Mouse (Mus musculus) adrenal gland, postnatal 36 days (tissue): ENCODE measurements around the gene Abhd2. TPM values are rescaled to one million over a fixed set of nuclear protein-coding genes. Genes with fewer than 3 reads are reported as not detected.
A peak's percentile ranks its signal among the peaks of the same experiment; 100 is the strongest.

Experiments used
- DNase-seq, 2 experiments: peaks; one replicate each; pipeline ENCODE4 v3.0.0; 2021; ENCODE audit warnings: mixed read lengths in 1 of 2
- total RNA-seq, 2 experiments: library from RNA; stranded (reverse); gene quantifications; 2 replicates each; pipeline ENCODE4 v1.2.3; 2021

The Abhd2 gene
- total RNA-seq, 2 experiments from 2014 or later = 1,294 to 1,382 TPM

DNA sequence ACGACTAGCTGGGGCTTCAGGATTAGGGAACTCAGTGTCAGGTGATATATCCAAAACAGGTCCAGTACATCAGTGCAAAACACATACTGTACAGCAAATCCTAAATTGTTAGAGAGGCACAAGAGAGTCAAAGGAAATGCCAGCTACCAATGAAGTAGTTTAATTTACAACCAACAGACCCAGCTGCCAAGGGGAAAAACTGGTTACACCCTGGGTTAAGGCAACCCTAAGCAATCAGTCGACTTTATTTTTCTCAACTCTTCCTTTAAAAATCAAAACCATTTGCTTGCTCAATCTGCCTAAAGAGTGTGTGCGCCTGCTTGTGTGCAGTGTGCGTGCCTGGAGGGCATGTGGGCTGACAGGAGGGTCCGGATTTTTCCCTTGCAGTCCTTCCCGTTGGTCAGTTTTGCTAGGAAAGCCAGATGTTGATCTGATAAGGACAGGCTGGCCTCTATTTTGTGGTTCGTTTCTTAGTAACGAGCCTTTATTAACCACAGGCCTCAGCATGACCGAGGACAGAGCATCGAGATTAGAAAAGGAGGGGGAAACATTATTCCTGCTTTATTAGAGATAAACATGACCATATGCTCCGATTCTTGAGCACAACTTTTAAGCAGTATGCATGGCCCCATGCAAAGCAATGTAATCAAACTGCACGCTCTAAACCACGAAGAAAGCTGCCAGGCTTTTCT lies 45.3 kb downstream of the Abhd2 start:
- DNase-seq = no peak

DNA sequence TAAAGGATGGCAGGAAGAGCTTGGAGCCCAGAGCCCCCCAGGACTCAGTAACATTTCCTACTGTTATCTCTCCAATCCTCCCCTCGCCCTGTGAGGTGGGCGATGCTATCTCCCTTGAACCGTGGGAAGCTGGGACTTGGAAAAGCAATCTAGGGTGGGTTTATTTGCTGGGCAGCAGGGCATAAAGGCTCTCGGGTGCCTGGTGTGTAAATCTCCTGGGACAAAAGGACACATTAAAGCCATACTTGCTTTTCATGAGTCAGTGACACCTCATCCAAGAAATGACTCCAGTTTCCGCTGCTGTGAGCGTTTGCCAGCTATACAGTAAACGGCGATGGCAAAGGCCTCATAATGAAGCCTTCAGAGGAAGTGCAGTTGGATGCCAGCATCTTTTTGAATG lies 50.9 kb downstream of the Abhd2 start:
- DNase-seq = no peak

DNA sequence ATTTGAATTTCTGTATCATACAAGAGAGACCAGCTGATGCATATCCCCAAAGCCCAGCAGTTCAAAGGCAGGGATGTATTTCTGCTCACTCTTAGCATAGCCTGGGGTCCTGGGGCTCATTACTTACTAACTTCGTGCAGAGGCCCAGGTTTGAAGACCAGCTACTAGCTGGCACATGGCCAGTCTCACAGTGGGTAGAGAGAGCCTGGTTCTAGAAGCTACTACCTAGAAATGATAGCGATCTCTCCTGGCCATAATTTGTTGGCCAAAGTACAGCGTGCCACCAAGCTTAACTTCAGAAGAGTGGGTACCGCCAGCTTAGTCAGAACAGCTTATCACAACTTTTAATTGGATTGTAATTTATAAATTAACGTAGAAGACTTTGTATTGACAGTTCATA lies 55.8 kb downstream of the Abhd2 start:
- DNase-seq = no peak

GRCm38 (mm10) chr7:79331197-79331596 lies 58.2 kb downstream of the Abhd2 start:
- DNase-seq = no peak

DNA sequence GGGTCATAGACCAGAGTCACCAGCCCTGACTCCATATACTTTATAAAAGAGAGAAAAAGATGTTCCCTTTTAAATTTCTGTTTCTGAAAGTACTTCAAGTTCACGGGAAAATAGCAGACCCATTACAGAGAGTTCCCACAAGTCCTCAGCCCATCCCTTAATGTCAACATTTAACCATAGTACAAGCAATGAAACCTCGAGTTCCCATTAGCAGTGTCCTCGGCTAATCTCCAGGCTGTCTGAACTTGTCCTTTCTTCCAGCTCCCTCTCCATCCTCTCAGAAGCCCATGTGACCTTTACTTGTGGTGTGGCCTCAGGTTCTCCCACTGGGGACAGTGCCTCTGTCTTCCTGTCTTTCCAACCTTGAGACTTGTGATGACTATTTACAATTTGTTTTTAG lies 60.4 kb downstream of the Abhd2 start:
- no peak for DNase-seq

- peak in 1 of 2 experiments; percentile 37 for DNase-seq
These were observed 63.4 kb downstream of the Abhd2 start for GRCm38 (mm10) chr7:79336362-79336910.

- peak; percentile 65 to 69 for DNase-seq
These were observed 72.9 kb downstream of the Abhd2 start for GRCm38 (mm10) chr7:79345902-79346301.

- DNase-seq = no peak
These were observed 73.6 kb downstream of the Abhd2 start for GRCm38 (mm10) chr7:79346555-79347075.

DNA sequence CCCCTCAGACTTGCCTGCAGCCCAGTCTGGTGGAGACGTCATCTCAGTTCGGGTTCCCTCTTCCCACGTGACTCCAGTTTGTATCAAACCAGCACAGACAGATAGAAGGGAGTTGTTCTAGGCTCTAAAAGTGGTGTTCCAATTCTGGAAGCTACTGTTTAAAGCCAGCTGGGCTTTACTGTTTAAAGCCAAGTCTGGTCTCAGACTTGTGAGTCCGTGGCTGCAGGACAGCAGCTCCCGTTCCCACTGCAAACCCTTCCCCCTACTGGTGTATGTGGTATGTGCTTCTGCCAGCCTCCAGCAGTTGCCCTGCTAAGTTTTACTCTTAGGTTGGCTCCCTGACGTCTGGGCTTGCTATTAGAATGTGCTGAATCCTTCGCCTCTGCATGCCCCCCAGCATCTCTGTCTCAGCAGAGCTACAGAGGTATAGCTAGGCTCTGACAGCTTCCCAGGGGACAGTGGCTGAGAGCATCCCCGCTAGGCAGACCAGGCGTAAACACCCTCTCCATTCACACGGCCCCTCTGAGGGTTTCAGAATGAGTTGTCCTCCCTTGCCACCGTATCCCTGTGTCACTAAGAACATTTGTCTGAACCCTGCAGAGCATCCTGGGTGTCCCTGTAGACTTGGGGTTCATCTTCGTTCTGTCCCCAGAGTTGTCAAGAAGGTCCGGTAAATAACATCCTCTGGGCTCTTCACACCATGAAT lies 74.3 kb downstream of the Abhd2 start:
- no peak for DNase-seq

DNA sequence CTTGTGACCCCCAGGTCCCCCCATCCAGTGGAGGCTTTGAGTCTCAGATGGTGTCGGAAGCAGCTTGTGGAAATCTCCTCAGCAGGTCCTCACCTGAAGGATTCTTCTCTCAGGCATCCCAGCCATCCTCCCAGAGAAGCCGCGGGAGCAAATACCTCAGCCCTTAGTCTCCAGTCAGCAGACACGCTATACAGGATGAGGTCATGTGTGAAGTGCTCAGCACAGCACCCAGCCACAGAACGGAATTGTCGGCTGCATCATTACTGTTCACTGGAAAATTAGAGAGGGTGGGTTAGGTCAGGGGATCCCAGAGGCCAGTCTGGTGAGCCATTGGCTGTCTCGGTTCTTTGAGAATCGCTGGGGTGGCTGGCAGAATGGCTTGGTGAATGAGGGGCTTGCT lies 75.8 kb downstream of the Abhd2 start:
- no peak for DNase-seq

DNA sequence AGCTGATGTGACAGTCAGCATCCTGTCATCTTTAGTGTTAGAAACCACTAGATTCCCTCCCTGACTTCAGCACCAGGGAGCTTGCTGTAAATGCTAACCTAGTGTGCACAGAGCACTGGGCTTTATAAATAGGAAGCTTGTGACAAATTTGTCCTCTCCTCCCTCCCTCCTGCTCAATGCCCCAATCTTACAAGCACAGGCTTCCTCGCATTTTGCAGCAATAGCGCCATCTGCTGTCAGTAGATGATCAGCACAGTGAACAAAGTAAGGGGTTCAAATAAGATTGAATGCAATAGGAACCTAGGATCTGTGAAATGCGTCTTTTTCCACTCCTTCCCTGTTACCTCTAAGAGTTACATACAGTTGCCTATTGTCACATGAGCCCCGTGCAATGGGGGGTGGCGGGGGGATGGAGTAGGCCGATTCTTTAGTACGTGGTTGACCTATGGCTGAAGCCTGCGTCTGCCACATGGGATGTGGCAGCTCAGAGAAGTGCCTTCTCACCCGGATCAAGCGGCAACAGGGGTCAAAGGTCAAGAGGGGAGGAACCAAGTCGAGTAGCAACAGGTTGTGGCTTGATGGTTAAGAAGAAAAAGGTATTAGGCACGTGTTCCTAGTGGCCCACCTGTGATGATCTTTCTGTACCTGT lies 76.9 kb downstream of the Abhd2 start:
- peak; percentile 56 to 74 for DNase-seq

- no peak for DNase-seq
These were observed 85.6 kb downstream of the Abhd2 start for GRCm38 (mm10) chr7:79358350-79359182.

DNA sequence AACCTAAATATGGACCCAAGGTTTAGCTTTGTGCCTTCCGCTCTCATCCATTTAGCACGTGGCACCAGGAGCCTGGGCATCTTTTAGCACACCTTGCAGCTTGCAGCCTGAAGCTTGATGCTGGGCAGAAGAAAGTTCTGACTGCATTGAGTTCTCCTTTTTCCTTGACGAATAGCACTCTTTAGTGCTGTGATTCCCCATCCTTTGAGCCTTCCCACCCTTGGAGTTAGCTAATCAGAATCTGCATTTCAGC lies 86.1 kb downstream of the Abhd2 start:
- no peak for DNase-seq

DNA sequence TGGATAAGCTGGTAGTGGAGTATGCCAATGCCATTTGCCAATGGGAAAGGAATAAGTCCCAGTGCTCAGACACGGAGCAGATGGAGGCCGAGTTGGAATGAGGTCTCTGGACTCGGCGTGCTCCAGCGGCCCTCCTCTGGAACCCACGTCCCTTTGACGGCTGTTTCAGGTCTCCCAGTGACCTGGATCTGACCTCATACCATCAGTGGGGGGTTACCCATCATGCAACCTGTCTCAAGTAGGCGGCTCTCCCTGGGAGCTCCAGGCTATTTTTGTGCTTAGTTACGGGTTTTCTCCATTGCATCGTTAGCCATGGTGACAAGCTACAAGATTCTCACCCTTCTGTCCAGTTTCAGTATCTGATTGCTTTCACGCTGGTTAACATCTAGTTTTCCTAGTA lies 87.1 kb downstream of the Abhd2 start:
- no peak for DNase-seq

GRCm38 (mm10) chr7:79362208-79362607 lies 89.2 kb downstream of the Abhd2 start:
- DNase-seq = no peak

DNA sequence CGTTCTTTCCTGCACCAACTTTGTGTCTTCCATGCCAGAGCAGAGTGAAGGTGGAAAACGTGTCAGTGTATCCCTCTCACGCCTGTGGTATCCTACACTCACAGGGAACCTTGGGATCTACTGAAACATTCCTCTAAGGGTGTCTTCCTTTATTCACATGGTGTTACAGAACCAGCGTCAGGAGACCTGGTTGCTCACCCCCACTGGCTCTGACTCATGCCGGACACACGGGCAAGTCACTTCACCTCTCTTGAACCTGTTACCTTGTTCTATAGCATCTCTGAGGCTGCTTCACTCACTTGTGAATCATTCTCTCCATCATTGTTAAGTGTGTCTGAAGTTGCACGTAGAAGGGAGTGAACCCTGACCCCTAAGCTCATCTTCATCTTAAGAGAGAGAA lies 89.8 kb downstream of the Abhd2 start:
- DNase-seq = no peak

- DNase-seq = peak; percentile 54 to 70
These were observed 90.5 kb downstream of the Abhd2 start for GRCm38 (mm10) chr7:79363370-79364043.

GRCm38 (mm10) chr7:79368664-79369063 lies 95.7 kb downstream of the Abhd2 start:
- no peak for DNase-seq

GRCm38 (mm10) chr7:79369416-79369815 lies 96.4 kb downstream of the Abhd2 start:
- DNase-seq = no peak

DNA sequence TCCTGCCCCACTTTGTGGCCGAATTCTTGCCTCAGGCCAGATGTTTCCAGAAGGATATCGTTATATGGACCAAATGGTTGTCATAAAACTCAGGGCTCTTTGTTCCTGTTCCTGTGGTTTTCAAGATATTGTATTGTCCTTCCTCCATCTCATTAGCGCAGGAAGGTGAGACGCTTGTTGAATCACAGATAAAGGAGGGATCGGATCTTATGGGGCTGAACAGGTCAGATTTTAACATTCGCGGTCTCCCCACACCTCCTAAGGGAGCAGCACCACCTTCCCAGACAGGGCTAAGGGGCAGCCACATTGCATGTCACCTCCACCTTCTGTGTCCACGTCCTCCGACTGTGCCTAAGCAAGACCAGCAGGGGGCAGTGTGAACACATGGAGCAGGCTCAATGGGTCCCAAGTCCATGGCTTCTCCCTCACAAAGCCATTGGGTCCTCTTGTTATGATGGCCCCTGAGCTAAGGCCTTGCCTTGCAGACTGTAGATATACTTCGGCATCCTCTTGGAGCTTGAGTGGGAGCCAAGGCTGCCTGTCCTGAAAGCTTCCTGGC lies 98.4 kb downstream of the Abhd2 start:
- DNase-seq = peak; percentile 82 to 88

GRCm38 (mm10) chr7:79374017-79374416 lies 101.0 kb downstream of the Abhd2 start:
- no peak for DNase-seq
